Mouse (Mus musculus): ENCODE measurements around the gene Csnk1d. TPM values are rescaled to one million over a fixed set of nuclear protein-coding genes. Genes with fewer than 3 reads are reported as not detected.

Csnk1d gene
- total RNA-seq, 2 experiments from 2014 or later = 50.0 to 53.7 TPM

DNA sequence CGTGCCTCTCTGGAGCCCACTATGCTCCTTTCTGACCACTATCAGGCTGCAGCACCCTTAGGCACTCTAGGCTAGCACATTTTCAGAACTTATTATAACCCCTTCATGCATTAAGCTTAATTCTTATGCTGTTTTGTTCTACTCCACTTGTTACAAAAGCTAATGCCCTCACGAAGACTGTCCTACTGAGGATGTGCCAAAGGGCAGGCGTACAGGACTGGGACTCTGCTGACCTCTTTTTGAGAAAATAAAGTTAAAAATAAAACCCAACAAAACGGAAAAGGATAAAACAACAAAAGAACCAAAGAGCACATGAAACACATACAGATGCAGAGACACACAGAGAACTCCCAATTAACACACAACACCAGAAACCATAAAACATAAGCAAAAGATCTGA lies 9.5 kb downstream of the Csnk1d start:
- TF ChIP-seq CTCF (IDR thresholded peaks at IDR 0.05) = no peak
- Histone ChIP-seq H3K4me3 (no peak overlapping the region), H3K27ac (no peak overlapping the region)
- no peak for DNase-seq
- intact Hi-C loops (cut with DNase I) = loop anchor here (10.0 kb wide), 1 partner anchor 77 kb away; no protein-coding TSS in a partner anchor

DNA sequence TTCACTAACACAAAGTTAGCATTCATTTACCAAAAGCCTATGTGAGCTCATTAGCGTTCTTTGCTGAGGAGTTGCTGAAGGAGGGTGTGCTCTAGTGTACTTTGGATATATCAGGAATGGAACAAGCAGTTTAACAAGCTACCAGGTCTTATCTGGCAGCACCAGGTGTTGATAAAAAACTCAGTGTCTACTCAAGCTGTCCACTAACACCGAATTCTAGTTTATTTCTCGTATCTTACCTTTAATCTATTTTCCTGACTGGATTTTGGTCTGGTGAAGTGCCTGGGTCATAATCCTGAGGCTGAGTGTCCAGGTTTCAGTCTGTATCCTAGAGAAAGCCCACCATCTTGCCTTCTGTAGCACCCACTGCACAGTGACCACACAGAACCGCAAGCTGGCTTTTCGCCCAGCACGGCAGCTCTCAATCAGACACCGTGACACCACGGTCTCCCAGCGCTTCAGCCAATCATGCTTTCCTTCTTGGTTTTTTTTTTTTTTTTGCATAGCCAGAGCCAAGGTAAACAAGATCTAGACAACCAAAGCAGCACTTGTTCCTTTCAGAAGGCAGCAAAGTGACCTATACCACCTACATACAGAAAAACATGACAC lies 10.6 kb downstream of the Csnk1d start:
- peak overlapping the region; percentile 46 for H3K27ac ChIP-seq
- no peak overlapping the region for H3K4me3 ChIP-seq
- intact Hi-C loops (cut with DNase I) = loop anchor here (10.0 kb wide), 1 partner anchor 76 kb away; no protein-coding TSS in a partner anchor
- no peak for TF ChIP-seq CTCF (IDR thresholded peaks at IDR 0.05)
- peak; percentile 64 for DNase-seq

DNA sequence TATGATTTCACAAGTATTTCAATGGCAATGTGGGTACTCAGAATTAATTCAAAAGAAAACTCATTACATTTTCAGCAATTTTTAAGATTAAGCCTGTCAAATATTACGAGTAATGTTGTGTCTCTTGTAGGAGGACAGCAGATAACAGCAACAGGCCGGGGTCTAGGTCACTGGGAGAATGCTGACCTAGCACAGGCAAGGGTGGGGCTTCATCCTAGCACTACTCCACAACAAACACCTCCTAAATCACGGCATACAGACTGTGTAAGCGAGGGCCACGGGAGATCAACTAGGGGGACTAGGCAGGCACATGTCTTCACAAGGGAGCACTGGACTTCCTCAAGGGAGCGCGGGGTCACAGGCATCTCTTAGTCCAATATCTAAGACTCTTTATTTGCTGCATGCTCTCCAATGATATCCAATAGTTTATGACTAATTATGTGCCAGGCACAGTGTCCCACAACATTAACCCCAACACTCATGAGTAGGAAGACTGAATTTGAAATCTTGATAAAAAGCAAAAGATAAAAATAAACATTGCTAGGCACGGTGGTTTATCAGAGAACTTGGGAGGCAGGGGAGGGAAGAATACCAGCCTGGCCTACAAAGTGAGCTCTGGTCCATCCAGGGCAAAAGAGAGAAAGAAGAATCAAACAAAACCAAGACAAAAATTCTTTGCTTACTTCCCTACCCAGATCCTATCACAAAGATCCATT lies 11.3 kb downstream of the Csnk1d start:
- peak overlapping the region; percentile 46; the same call in 1 of the 2 replicates for H3K27ac ChIP-seq

DNA sequence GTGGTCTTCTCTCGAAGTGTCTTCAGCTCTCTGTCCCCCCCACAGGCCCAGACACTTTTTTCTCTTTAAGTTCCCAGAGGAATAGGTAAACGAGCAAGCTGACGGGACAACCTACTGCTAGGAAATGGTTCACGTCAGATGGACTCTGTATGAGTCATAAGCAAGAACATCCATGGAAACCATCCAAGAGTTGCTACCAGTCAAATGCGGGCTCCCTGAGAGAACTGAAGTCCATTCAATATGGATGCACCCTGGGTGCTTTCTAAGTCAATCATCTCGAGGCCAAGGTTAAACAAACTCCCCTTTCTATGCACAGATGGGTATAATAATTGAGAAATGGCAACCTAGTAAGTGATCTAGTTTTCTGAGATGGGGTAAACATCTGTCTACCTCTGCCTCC lies 17.8 kb downstream of the Csnk1d start:
- DNase-seq = no peak
- no peak overlapping the region for H3K4me3 ChIP-seq
- intact Hi-C loops (cut with DNase I) = no loop called here
- H3K27ac ChIP-seq = no peak overlapping the region
- TF ChIP-seq CTCF (IDR thresholded peaks at IDR 0.05) = no peak

More for the DNA sequence above, 11.3 kb downstream of the Csnk1d start:
- no peak for TF ChIP-seq CTCF (IDR thresholded peaks at IDR 0.05)
- H3K4me3 ChIP-seq = no peak overlapping the region
- intact Hi-C loops (cut with DNase I) = loop anchor here (10.0 kb wide), 1 partner anchor 75 kb away; no protein-coding TSS in a partner anchor
- DNase-seq = no peak

DNA sequence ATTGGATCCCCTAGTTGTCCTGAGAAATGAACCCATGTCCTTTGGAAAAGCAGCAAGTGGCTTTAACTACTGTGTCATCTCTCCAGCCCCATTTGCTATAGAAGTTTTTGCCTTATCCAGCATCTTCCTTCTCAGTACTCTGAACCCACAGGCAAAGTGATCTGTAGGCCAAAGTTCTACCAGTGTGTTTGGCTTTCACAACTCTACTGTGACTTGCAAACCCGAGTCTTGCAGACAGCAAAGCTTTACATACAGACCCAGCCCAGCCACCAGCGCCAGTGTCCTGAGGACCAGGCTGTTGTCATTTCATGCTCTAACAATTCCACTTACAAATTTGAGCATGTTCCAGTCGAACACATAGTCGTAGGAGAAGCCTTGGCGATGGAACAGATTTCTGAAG lies 19.9 kb downstream of the Csnk1d start:
- no peak overlapping the region for H3K4me3 ChIP-seq
- TF ChIP-seq CTCF (IDR thresholded peaks at IDR 0.05) = no peak
- intact Hi-C loops (cut with DNase I) = no loop called here
- no peak overlapping the region for H3K27ac ChIP-seq
- DNase-seq = no peak

DNA sequence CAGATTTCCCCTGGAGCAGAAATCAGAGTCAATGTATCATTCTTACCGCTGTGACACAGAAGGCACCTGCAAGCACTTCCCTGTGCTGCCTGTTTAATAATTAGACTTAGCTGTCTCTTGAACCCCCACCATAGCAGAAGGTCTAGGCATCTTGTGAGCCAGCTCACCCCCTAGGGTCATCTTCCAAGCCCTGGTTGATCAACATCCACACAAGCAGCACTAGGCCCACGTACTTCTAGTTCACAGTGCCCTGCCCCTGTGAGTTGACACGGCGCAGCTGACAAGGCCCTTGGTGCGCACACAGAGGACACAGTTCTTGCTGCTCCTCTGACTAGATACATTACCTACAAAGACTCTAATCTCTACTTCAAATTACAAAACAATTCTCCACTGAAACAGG lies 21.4 kb downstream of the Csnk1d start:
- Histone ChIP-seq H3K27ac (no peak overlapping the region), H3K4me3 (no peak overlapping the region)
- no peak for TF ChIP-seq CTCF (IDR thresholded peaks at IDR 0.05)
- DNase-seq = no peak
- intact Hi-C loops (cut with DNase I) = no loop called here

DNA sequence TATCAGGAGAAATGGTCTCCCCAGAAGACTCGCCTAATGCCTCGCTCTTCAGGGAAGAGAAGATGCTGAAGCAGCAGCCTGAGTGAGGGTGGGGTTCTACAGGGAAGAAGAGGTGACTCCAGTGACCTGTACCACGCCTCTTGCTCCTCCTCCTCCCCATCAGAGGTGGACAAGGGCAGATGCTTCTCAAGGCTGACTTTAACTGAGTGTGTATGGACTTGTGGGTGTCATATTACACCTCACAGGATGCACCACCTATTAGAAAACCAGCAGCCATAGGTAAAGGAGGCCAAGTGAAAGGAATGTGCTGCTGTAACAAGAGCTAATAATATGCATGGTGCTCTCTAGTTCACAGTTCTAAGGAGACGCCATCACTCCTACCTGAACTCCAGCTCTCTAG lies 25.5 kb downstream of the Csnk1d start:
- H3K4me3 ChIP-seq = no peak overlapping the region
- H3K27ac ChIP-seq = no peak overlapping the region
- intact Hi-C loops (cut with DNase I) = no loop called here
- no peak for DNase-seq
- TF ChIP-seq CTCF (IDR thresholded peaks at IDR 0.05) = no peak

DNA sequence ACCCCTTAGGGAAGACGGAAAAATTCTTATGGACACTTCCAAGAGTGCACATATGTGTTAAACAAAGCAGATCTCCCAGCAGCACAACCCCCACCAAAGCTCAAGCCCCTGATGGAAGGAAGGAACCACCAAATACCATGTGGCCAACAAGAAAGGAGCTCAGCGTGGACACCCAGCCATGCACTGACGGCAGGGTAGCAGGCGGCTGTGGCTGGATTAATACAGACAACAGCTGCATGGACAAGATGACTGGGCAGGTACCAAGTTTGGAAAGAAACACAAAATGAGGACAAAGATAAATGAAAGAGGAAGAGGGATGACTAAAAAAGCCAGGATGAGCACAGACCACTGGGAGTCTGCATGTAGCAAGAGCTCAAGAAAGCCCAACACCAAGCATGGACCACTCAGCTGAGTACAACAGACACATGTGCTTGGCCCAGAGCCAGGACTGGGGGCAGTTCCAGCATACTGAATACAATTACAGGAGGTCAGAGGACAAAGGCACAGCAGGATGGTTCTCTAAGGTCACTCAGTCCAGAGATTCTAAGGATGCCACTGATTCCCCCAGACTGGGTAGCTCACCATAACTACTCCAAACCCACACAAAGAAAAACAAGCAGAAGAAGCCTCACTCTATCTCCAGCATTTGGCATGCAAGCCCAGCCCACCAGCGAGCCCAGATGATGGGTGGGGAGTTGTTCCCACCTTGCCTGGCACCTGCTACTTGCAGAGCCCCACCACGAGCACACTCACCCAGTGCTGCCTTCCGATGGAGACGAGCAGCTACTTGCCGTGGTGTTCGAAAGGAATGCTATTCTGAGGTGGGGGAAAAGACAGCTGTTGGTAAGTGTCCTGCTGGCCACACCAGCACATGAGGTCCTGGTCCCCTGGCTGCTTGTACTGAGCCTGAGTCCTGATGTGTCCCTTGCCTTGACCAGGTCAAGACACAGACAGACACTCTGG lies 26.7 kb downstream of the Csnk1d start:
- H3K27ac ChIP-seq = peak overlapping the region; percentile 72; the same call in 1 of the 2 replicates
- intact Hi-C loops (cut with DNase I) = no loop called here
- no peak for TF ChIP-seq CTCF (IDR thresholded peaks at IDR 0.05)
- DNase-seq = peak; percentile 42
- H3K4me3 ChIP-seq = no peak overlapping the region

DNA sequence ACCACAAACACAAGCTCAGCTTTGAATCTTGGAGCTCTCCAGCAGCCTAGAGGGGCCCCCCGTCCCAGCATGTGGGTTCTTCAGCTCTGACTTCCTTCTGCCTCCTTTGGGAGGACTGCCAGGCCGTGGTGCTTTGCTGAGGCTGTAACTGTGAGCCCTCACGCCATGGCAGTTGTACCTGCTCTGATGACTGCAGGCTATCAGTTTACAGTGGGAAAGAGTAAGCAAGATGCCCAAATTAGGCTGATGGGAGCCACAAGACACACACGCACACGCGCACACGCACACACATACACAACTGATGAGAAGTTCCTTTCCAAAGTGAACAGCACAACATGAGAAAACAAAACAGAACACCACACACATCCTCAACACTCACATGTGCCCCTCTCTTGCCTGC lies 28.2 kb downstream of the Csnk1d start:
- no peak for TF ChIP-seq CTCF (IDR thresholded peaks at IDR 0.05)
- DNase-seq = peak; percentile 79
- Histone ChIP-seq H3K4me3 (no peak overlapping the region), H3K27ac (peak overlapping the region; percentile 72)
- intact Hi-C loops (cut with DNase I) = no loop called here

DNA sequence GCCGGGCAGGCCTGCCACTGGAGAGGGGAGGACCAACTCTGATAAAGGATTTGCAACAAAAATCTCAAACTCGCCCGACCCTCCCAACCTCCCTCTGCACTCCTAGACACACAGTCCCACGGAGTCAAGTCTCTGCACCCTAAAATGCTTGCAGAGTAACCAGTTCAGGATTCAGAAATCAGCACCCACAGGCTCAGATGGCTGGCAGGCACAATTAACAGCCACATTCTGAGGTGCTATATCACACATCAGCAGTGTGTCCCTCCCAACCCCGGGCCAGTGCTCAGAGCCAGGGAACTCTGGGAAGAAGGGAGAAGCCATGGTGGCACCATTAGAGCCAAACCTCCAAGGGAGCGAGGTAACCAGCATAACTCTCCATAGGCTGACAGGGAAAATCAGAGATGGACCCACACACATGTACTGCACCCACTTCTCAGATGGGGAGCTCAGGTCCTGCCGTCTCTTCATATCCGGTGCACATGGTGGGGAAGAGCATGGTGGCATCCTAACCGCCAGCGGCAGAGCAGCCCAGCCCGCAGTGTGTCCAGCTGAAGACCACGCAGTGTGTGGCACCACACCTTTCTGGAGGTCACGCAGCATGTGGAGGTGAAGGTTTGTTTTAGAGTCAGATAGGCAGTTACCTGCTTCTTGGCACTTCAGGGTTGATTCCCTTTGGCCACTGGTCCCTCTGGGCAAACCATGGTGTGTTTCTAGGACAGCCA lies 28.9 kb downstream of the Csnk1d start:
- TF ChIP-seq CTCF (IDR thresholded peaks at IDR 0.05) = no peak
- peak overlapping the region; percentile 72 for H3K27ac ChIP-seq
- peak; percentile 32 for DNase-seq

DNA sequence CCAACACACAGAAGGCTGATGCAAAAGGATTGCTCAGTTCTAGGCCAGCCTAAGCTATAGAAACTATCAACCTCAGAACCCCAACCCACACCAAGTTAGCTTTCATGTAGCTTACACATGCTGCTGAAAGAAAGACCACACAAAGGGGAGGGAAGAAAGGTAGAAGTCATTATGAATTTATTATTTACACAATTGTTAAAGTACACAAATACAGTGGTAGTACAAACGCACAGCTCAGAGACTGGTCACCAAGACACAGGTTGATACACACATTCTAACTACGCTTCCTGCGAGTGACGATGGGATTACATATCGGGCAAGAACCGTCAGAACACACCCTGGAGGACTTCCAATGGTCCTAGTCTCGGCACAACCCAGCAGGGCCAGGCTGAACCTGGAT lies 29.5 kb downstream of the Csnk1d start:
- no peak for DNase-seq
- Histone ChIP-seq H3K27ac (peak overlapping the region; percentile 72), H3K4me3 (no peak overlapping the region)
- TF ChIP-seq CTCF (IDR thresholded peaks at IDR 0.05) = no peak
- intact Hi-C loops (cut with DNase I) = no loop called here

More for the DNA sequence above, 28.9 kb downstream of the Csnk1d start:
- no peak overlapping the region for H3K4me3 ChIP-seq
- intact Hi-C loops (cut with DNase I) = no loop called here

DNA sequence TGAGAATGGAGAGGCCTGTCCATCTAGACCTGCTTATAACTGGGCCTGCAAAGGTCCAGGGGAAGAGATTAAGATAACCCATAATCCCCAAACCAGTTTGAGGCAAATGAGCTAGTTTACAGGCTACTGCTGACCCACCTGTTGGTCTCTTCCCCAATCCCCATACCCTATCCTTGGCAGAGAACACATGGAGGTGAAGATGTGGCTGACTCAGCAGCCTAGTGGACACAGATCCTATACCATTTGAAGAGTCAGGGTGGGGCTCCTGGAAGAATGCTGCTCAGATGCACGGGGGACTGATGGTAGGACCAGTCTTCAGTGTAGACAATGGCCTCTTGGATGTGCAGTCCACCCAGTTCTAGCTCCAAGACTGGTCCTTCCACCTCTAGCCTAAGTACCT lies 30.9 kb downstream of the Csnk1d start:
- no peak for TF ChIP-seq CTCF (IDR thresholded peaks at IDR 0.05)
- DNase-seq = no peak
- intact Hi-C loops (cut with DNase I) = no loop called here
- Histone ChIP-seq H3K4me3 (no peak overlapping the region), H3K27ac (peak overlapping the region; percentile 46)

Measured in gastrocnemius, adult 2 months (tissue).